Mouse (Mus musculus) embryonic facial prominence, embryonic 14.5 days (tissue): Measurements from ENCODE around the gene Snapc1. TPM values are rescaled to one million over a fixed set of nuclear protein-coding genes. Genes with fewer than 3 reads are reported as not detected.

Experiments used
- ATAC-seq: fragments of 200-750 bp; cut with Nextera tagmentation; 2 replicates; pipeline ENCODE4 v1.8.0; 2017; ENCODE audit warnings: low read depth, moderate number of reproducible peaks, moderate TSS enrichment
- DNase-seq: peaks from one replicate; pipeline ENCODE4 v3.0.0-alpha.2; 2015; ENCODE audit warnings: low spot score
- H3K27ac ChIP-seq: fragments of 300-500 bp; sonication (generic); replicated peaks from 2 replicates; pipeline ENCODE4 v1.5.1; 2014; ENCODE audit warnings: low read depth, mild to moderate bottlenecking, low read length, moderate library complexity
- H3K27me3 ChIP-seq: fragments of 300-500 bp; sonication (generic); replicated peaks from 2 replicates; pipeline ENCODE4 v1.6.1; 2014; ENCODE audit warnings: low read length; ENCODE audit not compliant: control insufficient read depth, insufficient read depth
- H3K36me3 ChIP-seq: fragments of 300-500 bp; sonication (generic); 2 replicates; pipeline ENCODE4 v1.6.1; 2014; ENCODE audit warnings: low read length, mixed read lengths; ENCODE audit not compliant: control insufficient read depth, insufficient read depth
- H3K4me1 ChIP-seq: fragments of 300-500 bp; sonication (generic); 2 replicates; pipeline ENCODE4 v1.6.1; 2014; ENCODE audit warnings: antibody characterized with exemption, low read length; ENCODE audit not compliant: control insufficient read depth, insufficient read depth
- H3K4me2 ChIP-seq: fragments of 300-500 bp; sonication (generic); 2 replicates; pipeline ENCODE4 v1.6.1; 2014; ENCODE audit warnings: low read depth, mild to moderate bottlenecking, low read length, moderate library complexity, mixed read lengths
- H3K4me3 ChIP-seq: fragments of 300-500 bp; sonication (generic); 2 replicates; pipeline ENCODE4 v1.5.1; 2014; ENCODE audit warnings: low read depth, mild to moderate bottlenecking, low read length
- H3K9ac ChIP-seq: fragments of 300-500 bp; sonication (generic); 2 replicates; pipeline ENCODE4 v1.6.1; 2014; ENCODE audit warnings: low read depth, mild to moderate bottlenecking, low read length, moderate library complexity, mixed read lengths
- H3K9me3 ChIP-seq: fragments of 300-500 bp; sonication (generic); 2 replicates; pipeline ENCODE4 v1.6.1; 2016; ENCODE audit warnings: low read length; ENCODE audit not compliant: control insufficient read depth
- WGBS: fragments of 180-500 bp; shearing (Covaris S2); extraction: QIAGEN DNeasy Blood & Tissue Kit; methylation state at CpG from one replicate; pipeline ENCODE4 v1.1.7; 2014; 5-methylcytosine and 5-hydroxymethylcytosine counted together
- polyA plus RNA-seq: library from polyadenylated mRNA; unstranded; fragments of >200 nt; fragmentation: Nextera tagmentation; extraction: Ambion mirVana; gene quantifications from 2 replicates; pipeline ENCODE4 v1.2.1, GENCODE M21; 2014

Gene Snapc1
- polyA plus RNA-seq, 1 experiment from 2014 or later: 17.8 TPM

DNA sequence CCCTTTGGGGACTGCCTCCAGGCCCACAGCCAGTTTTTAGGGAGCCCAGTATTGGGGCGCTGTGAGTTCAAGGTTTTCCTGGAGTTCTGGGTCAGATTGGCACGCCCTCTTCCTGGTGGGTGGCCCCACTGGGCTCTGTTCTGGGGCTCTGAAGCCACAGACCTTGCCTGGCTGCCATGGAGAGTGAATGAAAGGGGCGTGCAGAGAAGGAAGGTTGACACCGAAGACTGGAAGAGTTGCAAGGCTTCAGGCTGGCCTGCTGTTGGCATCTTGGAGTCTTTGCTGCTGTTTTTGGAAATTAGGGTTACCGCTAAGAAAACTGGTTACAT is 33.8 kb downstream of the Snapc1 start:
- Histone ChIP-seq H3K4me1 (0 out of 2 replicates have a peak, but pooled peaks cover 3% of the 10 kb centered on the region), H3K4me3 (peak overlapping the region; percentile 66), H3K27ac (no peak overlapping the region), H3K9me3 (no peaks in the 10 kb centered on the region), H3K36me3 (no peaks in the 10 kb centered on the region), H3K27me3 (peaks cover 14% of the 10 kb centered on the region), H3K9ac (peak overlapping the region; percentile 81), H3K4me2 (peak overlapping the region; percentile 86)
- ATAC-seq: peak; percentile 60
- no peak for DNase-seq
- 43% methylated on average over 5 of the region's 5 CpGs for WGBS

DNA sequence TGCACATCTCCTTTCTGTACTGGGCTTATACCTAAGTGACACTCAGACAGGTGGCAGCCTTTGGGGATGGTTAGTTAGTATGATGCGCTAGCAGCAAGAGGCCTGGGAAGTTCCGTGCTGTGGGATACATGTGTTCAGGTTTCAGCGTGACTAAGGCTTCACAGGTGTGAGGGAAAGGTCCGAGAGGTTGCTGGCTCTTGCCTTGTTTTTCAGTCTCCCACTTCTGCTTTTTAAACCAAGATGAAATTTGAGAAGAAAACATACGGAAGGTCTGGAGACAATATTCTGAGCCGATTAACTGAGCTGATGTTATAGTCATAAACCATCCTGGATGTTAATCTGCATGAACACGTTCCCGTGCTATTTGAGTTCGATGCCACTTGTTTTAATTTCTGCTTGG is 38.2 kb downstream of the Snapc1 start:
- H3K4me3 ChIP-seq: no peak overlapping the region
- WGBS: 54% methylated on average over 9 of the region's 9 CpGs
- H3K27me3 ChIP-seq: peaks cover 5% of the 10 kb centered on the region; the same call in 1 of the 2 replicates
- H3K4me1 ChIP-seq: 0 out of 2 replicates have a peak, but pooled peaks cover 3% of the 10 kb centered on the region
- H3K9me3 ChIP-seq: no peaks in the 10 kb centered on the region
- DNase-seq (no peak), ATAC-seq (no peak)
- H3K9ac ChIP-seq: no peak overlapping the region
- no peak overlapping the region for H3K27ac ChIP-seq
- H3K4me2 ChIP-seq: no peak overlapping the region
- H3K36me3 ChIP-seq: no peaks in the 10 kb centered on the region

DNA sequence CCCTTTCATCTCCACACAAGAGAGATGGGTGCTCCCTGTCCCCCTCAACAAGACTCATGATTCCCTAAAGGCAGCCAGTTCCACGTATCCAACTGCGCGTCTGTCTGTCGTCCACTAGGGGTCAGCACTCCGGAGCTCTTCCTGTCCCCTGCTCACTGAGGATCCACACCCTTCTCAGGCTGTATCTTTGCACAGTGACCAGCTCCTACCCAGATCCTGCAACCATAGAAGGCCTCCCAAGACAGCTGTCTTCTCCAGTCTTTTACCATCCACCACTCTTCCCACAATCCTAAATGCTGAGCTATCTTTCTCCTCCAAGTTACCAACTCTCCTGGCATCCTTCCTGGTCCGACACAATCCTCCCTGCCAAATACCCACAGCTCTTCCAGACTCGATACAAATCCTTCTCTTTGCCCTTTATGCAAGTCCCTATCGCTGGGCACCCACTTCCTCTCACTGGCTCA is 45.2 kb downstream of the Snapc1 start:
- Histone ChIP-seq H3K4me1 (no peaks in the 10 kb centered on the region), H3K36me3 (no peaks in the 10 kb centered on the region), H3K9ac (no peak overlapping the region), H3K27me3 (no peaks in the 10 kb centered on the region), H3K27ac (no peak overlapping the region), H3K4me3 (no peak overlapping the region), H3K4me2 (no peak overlapping the region), H3K9me3 (no peaks in the 10 kb centered on the region)
- 25% methylated on average over 8 of the region's 8 CpGs for WGBS
- ATAC-seq (no peak), DNase-seq (peak; percentile 45)

DNA sequence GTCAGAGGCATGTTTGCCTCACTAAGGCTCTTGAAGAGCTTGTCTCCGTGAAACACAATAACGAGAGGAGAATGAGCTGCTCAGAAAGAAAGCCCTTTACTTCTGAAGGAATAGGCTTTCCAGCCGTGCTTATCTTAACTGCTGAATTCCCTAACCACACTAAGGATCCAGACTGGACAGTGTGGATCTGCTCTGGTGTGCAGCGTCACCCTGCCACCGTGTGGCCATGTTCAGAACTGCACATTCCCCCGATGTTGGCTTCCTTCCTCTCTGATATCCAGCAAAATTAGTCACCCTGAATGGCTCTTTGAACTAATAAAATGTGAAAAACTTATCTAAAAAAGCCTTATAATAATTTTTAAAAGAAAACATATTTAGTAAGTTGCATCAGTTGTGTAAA is 49.5 kb downstream of the Snapc1 start:
- no peaks in the 10 kb centered on the region for H3K4me1 ChIP-seq
- DNase-seq: peak; percentile 82
- no peak overlapping the region for H3K4me3 ChIP-seq
- H3K9me3 ChIP-seq: no peaks in the 10 kb centered on the region
- 3% methylated on average over 6 of the region's 6 CpGs for WGBS
- H3K36me3 ChIP-seq: no peaks in the 10 kb centered on the region
- H3K4me2 ChIP-seq: peak overlapping the region; percentile 35
- H3K27ac ChIP-seq: no peak overlapping the region
- no peak overlapping the region for H3K9ac ChIP-seq
- no peaks in the 10 kb centered on the region for H3K27me3 ChIP-seq
- peak; percentile 85 for ATAC-seq

DNA sequence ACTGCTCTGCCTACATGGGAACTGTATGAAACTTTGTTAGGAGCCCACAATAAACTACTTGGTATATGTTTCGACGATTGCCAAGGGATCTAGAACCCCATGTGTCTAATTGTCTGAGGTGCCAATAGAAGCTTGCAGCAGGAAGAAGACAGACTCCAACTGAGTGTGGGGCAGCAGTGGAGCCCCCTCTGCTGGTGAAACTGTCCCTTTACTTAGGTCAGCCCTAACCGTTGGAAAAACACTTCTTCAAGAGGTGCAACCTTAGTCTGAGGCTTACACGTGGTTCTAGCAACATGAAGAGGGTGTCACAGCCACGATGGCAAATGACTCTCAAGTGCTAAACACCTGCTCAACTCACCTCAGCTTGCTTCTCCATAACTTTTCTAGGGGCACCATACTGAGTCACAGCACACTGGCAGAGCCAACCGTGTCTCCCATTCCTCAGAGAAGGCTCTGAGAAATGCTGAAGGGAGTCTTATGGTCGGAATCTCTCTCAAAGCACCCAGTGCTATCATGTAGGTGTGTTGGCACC is 50.5 kb downstream of the Snapc1 start:
- WGBS: 58% methylated on average over 7 of the region's 7 CpGs
- DNase-seq (peak; percentile 7), ATAC-seq (no peak)

DNA sequence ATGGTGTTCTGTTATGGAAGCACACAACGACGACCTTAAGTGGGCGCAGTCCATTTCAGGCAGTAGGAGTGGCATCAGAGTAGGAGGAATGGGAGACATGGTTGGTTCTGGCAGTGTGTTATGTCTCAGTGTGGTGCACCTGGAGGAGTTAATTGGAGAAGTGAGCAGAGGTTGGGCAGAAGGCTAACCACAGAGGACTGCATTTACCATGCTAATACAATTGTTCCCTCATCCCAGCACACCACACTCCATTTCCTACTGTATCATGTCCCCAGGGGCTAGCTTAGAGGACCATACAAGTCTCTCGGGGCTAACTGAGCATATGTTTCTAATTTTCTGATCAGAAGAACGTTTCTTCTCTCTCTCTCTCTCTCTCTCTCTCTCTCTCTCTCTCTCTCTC is 51.2 kb downstream of the Snapc1 start:
- Histone ChIP-seq H3K4me1 (no peaks in the 10 kb centered on the region), H3K9me3 (no peaks in the 10 kb centered on the region), H3K4me2 (no peak overlapping the region), H3K27ac (no peak overlapping the region), H3K4me3 (no peak overlapping the region), H3K36me3 (no peaks in the 10 kb centered on the region), H3K27me3 (no peaks in the 10 kb centered on the region), H3K9ac (no peak overlapping the region)
- ATAC-seq: peak; percentile 80; the same call in 1 of the 2 replicates
- DNase-seq: peak; percentile 23
- WGBS: 63% methylated on average over 5 of the region's 5 CpGs

More for the DNA sequence above, 50.5 kb downstream of the Snapc1 start:
- H3K9me3 ChIP-seq: no peaks in the 10 kb centered on the region
- no peaks in the 10 kb centered on the region for H3K36me3 ChIP-seq
- no peaks in the 10 kb centered on the region for H3K4me1 ChIP-seq
- H3K9ac ChIP-seq: no peak overlapping the region
- no peak overlapping the region for H3K4me3 ChIP-seq
- H3K27me3 ChIP-seq: no peaks in the 10 kb centered on the region
- no peak overlapping the region for H3K27ac ChIP-seq
- H3K4me2 ChIP-seq: no peak overlapping the region

DNA sequence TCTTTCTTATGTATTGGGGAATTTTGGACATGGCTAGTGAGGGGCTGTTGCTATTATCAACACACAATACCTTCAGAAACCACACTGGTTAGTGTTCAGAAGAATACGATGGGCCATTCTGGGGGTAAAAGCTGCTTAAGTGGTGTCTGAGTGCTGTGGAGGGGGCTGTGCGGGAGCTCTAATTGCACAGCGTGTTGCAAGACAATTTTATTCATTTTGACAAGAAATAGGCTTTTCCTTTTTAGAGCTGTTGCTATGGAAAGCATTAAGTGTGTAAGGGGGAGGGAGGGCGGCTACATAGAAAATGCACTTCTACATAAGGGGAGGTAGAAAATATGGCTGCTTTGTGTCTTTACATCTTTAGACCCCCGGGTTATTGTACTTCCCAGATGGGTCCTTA is 59.0 kb downstream of the Snapc1 start:
- Histone ChIP-seq H3K4me1 (no peaks in the 10 kb centered on the region), H3K4me3 (no peak overlapping the region), H3K9ac (no peak overlapping the region), H3K4me2 (no peak overlapping the region), H3K36me3 (no peaks in the 10 kb centered on the region), H3K27ac (no peak overlapping the region), H3K27me3 (no peaks in the 10 kb centered on the region), H3K9me3 (no peaks in the 10 kb centered on the region)
- ATAC-seq (no peak), DNase-seq (no peak)
- 72% methylated on average over 5 of the region's 5 CpGs for WGBS

DNA sequence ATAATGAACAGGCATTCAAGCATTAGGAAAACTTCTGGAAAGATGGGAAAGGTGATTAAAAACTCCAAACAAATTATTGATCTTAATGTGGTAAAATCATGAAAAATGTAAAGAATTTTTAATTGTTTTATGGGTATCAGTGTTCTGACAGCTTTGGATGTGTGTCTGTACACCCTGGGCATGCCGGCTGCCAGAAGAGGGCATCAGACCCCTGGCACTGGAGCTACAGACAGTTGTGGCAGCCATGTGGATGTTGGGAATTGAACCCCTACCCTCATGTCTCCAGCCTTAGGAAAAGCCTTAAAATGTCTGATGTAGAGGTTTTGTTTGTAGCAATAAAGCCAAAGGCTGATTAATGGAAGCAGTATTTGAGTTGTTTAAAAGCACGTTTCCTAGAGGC is 60.6 kb downstream of the Snapc1 start:
- H3K27me3 ChIP-seq: no peaks in the 10 kb centered on the region
- H3K4me1 ChIP-seq: no peaks in the 10 kb centered on the region
- H3K9me3 ChIP-seq: no peaks in the 10 kb centered on the region
- no peak for DNase-seq
- H3K4me2 ChIP-seq: no peak overlapping the region
- H3K9ac ChIP-seq: no peak overlapping the region
- H3K27ac ChIP-seq: no peak overlapping the region
- ATAC-seq: no peak
- H3K4me3 ChIP-seq: no peak overlapping the region
- H3K36me3 ChIP-seq: no peaks in the 10 kb centered on the region
- WGBS: 84% methylated on average over 2 of the region's 2 CpGs
